Mouse (Mus musculus) adrenal gland, adult 8-10 months (tissue): Measurements from ENCODE around the gene Gp5. TPM values are rescaled to one million over a fixed set of nuclear protein-coding genes. Genes with fewer than 3 reads are reported as not detected.

Experiments
- DNase-seq: peaks from one replicate; pipeline ENCODE4 v3.0.0; 2022
- total RNA-seq, 4 experiments: library from RNA; stranded (reverse); gene quantifications; 2 replicates each; pipeline ENCODE4 v1.2.4; 2022

Gp5 gene
- total RNA-seq, 4 experiments from 2014 or later = 0.15 to 0.27 TPM; not detected in 2

- no peak for DNase-seq
These were observed 32.2 kb downstream of the Gp5 start for GRCm38 (mm10) chr16:30278406-30278805.

- DNase-seq = no peak
These were observed 34.8 kb downstream of the Gp5 start for GRCm38 (mm10) chr16:30275558-30276340.

DNA sequence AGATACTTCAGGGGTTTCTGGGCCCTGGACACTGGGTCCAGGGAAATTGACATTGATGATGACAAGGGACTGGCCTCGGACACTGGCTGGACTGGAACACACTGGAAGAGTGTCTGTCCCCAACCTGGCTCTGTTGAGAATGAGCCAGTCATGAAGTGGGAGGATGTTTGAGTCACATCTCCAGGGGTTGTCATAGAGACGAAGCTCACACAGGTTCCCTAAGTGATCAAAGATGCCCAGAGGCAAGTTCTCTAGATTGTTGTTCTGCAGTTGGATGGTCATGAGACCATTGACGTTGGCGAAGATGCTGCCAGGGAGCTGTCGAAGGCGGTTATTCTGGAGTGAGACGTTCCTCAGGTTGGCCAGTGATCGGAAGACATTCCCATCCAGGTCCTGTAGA lies 37.5 kb downstream of the Gp5 start:
- no peak for DNase-seq

DNA sequence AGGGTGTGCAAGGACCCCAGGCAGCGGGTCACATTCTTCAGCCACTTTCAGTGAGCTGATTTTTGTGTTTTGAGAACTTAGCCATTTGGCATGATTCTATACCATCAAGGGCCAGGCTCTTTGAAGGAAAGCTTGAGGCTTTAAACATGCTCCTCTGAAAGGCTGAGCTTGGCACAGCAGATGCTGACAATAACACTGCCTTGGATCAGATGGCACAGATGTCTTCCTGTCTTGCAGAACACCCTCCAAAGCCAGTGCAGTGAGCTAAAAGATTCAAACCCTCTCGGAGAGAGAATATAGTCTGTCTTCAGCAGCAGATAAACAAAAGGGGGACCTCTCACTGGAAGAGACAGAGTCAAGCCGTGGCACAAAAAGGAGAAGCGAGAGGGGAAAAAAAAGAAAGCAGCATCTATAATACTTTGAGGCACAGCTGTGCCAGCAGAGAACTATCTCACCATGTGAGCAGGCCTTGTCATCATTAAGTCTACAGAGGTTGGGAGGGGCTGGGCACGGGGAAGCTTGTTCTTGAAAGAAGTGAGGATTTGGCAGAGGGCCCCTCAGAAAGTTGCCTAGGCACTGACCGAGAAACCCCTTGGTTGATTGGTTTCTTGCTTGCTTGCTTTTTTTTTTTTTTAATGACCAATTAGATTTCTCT lies 38.5 kb downstream of the Gp5 start:
- no peak for DNase-seq

- no peak for DNase-seq
These were observed 39.3 kb downstream of the Gp5 start for GRCm38 (mm10) chr16:30271223-30271761.

DNA sequence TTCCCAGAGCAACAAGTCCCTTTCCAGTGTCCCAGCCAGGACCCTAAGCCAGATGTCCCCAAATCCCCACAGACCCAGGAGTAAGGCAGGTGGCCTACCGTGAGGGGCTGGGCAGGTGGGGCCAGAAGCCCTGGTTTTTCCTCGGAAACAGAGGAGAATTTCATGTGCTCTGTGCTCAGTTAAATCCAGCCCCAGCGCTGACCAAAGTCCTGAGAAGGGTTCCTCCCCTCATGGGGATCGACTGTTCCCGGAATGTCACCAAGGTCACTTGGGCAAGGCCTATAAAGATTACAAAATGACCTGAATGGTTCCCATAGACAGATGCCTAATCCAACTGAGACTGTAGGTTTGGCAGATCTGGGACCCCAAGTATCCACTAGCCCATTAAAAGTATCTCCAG lies 43.2 kb downstream of the Gp5 start, which contains the start of gene Cpn2:
Gene Cpn2 (minus strand): TSS at position 141 of the 400 bp plus-strand sequence.
- DNase-seq = no peak

- no peak for DNase-seq
These were observed 44.0 kb downstream of the Gp5 start for GRCm38 (mm10) chr16:30266561-30266960.

GRCm38 (mm10) chr16:30265611-30266010 lies 45.0 kb downstream of the Gp5 start:
- DNase-seq = no peak

DNA sequence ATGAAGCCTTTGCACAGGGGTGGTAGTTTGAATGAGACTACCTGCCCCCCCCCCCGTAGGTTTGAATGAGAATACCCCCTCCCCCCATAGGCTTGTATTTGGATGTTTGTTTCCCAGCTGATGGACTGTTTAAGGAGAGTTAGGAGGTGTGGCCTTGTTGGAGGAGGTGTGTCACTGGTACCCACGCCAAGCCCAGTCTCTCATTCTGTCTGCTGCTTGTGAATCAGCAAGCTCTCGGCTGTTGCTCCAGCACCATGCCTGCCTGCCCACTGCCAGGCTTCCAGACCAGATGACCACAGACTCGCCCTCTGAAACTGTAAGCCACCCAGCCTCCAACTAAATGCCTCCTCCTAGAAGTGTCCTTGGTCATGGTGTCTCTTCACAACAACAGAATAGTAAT lies 47.4 kb downstream of the Gp5 start:
- no peak for DNase-seq

DNA sequence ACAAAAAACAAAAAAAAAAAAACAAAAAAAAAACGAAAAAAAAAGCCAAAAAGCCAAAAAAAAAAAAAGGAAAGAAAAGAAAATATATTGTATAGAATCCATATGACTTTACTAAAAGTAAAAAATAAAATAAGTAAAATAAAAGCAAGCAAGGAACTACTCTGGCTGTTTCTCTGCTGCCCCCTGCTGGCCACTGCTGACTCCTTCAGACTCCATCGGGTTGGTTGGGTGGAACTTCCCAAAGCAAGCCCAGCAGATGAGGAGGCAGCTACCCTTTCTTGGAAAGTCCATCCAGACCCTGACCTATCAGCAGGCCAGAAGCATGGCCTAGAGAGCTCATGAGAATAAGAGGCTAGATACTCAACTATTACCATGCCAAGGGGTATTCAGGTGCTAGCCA lies 47.9 kb downstream of the Gp5 start:
- peak; percentile 21 for DNase-seq

DNA sequence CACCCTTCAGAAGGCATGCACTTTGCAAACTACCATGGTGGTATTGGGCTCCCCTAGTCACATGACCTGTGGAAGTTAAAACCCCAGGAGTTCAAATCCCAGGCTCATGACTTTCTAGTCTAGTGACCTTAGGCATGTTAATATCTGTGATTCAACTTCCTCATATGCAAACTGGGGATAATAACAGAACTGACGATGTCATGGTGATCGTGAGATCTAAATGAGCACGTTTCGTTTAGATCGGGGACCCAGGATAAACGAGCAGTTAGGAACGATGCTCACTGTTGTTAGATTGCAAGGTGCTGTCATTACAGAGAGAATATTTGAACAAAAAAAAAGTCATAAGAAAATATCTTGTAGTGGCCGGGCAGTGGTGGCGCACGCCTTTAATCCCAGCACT lies 48.4 kb downstream of the Gp5 start:
- no peak for DNase-seq

GRCm38 (mm10) chr16:30261341-30261740 lies 49.2 kb downstream of the Gp5 start:
- DNase-seq = no peak

- no peak for DNase-seq
These were observed 50.5 kb downstream of the Gp5 start for GRCm38 (mm10) chr16:30260012-30260635.

- DNase-seq = no peak
These were observed 51.1 kb downstream of the Gp5 start for GRCm38 (mm10) chr16:30259444-30259843.

- no peak for DNase-seq
These were observed 52.1 kb downstream of the Gp5 start for GRCm38 (mm10) chr16:30258441-30258840.

DNA sequence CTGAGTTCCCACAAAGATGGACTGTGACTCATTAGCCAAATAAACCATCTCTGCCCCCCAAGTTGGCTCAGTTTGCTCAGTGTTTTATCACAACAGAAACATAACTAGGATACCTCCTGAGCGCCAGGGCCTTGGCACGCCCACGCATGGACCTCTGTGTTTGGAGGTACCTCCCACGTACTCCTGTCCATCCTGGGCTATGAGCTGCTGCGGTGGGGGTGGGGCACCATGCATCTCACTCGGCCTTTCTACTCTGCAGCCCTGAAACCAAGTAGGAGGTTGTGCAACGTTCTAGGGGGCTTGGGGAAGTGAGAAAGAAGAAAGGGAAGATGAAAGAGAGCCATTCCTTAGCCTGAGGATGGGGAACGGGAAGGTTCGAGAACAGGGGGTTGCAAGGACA lies 52.9 kb downstream of the Gp5 start:
- no peak for DNase-seq

Other genes starting within 250 kb of the Gp5 start
- 10 to 100 TPM; 25.2 to 38.7 (median 32.2) TPM for gene Hes1, start 246.4 kb downstream of the Gp5 start, total RNA-seq
- under 1 TPM; 0.12 to 0.91 (median 0.74) TPM for gene Cpn2, start 43.3 kb downstream of the Gp5 start, total RNA-seq
- gene Lrrc15, start 27.5 kb downstream of the Gp5 start, total RNA-seq = under 1 TPM in 3 of 4 experiments, not detected in 1; 0.03 to 0.15 (median 0.11) TPM
- gene Atp13a3, start 95.2 kb upstream of the Gp5 start, total RNA-seq = 100 to 1,000 TPM in 1 of 4 experiments, 10 to 100 TPM in 3; 64.3 to 103 (median 80.5) TPM
- gene Tmem44, start 240.1 kb upstream of the Gp5 start, total RNA-seq = 1 to 10 TPM; 3.7 to 9.3 (median 5.8) TPM